Mouse (Mus musculus): ENCODE data around the gene Rnf113a2.
A peak's percentile ranks its signal among the peaks of the same experiment; 100 is the strongest.

Gene Rnf113a2

DNA sequence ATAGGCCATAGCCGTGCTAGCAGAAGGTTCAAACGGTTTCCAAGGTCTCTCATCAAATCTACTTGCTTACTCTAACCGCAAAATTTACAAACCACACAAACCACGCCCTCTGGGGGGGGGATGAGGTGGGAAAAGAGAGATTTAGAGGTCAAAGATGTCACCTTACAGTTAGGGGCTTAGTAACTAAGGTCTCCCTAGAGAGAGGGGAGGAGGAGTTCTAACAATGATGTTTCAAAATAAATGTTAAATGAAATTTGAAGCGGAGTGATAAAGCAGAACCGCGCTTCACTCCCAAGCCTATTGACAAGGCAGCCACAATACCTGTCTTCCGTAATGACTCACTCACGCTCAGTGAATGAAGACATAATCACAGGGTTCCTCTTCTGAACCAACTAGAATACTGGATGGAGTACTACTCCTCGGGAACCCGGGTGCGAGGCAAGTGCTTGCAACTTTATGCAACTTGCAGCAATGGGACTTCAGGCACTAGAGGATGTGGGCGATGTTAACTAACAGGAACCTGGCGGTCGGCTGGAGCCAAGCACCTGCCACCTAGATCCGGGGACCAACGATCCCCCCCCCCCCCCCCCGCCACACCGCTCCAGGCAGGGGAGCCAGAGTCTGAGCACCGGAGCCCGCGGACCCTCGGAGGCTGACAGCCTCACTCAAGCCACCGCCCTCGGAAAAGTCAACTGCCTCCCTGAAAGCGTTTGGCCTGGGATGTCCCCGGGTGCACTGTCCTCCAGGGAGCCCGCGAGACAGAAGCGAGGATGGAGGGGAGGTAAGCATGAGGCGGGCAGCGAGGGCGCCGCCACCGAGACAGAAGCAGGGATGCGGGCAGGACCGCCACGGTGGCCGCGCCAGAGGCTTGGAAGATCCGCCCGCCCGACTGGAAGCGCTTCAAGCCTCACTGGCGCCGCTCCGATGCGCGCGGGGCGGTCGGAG is 8.8 kb upstream of the Rnf113a2 start:
- DNase-seq (ENCODE audit: low read depth, low spot score): peak; percentile 87

DNA sequence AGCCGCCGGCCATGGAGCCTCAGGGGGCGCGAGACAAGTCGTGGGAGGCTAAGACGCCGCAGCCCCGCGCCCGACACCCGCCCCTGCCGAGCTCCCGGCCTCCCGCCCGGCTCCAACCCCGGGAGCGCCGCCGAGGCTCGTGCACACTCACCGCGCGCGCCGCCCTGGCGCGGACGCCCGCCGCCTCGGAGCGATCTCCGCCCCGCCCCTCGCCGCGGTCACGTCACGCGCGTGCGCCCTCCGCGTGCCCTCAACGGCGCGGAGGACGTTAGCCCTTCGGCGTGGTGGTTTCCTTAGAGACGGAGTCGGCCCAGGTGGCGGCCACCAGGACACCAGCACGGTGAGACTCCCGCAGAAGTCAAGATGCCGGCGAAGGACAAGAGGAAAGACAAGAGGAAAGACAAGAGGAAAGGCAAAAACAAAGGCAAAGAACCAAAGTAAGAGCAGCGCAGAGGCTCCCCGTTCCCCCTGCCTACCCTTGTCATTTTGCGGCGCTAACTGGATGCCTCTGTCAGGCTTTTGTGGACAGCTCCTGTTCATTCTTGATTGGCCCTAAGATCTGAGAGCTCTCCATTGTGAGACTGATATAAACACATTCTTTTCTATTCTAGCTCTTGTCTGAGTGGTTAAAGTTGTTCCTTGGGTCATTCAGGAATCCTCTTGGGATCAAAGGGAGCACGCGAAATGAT is 8.0 kb upstream of the Rnf113a2 start, which contains the start of the genes Entpd5 and Bbof1:
Gene Entpd5, minus strand, starts transcription at position 211 of the 689 bp plus-strand sequence.
Gene Bbof1, plus strand, starts transcription at position 253 of the 689 bp plus-strand sequence.
- DNase-seq (ENCODE audit: low read depth, low spot score): peak; percentile 92

DNA sequence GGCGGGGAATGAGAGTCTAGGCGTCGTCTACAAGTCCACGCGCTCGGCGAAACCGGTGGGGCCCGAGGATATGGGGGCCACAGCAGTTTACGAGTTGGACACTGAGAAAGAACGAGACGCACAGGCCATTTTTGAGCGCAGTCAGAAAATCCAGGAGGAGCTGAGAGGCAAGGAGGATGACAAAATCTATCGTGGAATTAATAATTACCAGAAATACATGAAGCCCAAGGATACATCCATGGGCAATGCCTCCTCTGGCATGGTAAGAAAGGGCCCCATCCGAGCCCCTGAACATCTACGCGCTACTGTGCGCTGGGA is 568 bp downstream of the Rnf113a2 start:
- DNase-seq (ENCODE audit: low read depth, low spot score): no peak

DNA sequence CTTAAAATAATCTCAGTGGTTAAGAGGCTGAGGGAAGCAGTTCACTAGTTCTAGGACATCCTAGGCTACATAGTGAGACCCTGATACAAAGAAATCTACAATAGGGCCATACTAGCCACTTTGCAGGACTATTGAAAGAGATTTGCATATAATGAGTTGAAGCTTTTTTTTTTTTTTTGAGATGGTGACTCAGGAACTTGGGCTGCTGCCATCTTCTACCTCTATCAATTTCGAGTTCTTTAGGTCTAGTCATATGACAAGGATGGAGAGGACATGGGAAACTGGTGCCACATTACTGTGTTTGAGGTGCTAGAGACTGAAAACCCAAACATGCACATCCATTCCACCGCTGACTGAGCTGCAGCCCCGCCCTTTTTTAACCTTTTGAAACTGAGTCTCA is 7.0 kb downstream of the Rnf113a2 start:
- DNase-seq (ENCODE audit: low read depth, low spot score): no peak

DNA sequence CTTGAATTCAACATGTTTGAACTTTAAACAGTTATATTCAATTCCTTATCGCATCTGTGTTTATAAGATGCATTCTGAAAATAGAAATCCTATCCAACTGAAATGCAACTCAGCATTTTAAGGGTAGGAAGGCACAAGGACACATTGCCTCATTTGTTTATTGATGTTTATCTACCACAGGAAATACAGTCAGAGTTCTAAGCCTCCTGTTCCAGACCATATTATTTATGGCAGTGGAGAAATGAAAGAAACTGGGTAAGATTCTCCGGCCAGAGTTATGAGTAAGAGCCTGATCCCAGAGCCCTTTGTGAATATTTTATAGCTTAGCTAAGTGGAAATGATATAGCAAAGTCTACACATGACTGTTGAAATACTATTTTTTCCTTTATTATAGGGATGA is 12.8 kb downstream of the Rnf113a2 start:
- no peak for DNase-seq (ENCODE audit: low read depth, low spot score)

DNA sequence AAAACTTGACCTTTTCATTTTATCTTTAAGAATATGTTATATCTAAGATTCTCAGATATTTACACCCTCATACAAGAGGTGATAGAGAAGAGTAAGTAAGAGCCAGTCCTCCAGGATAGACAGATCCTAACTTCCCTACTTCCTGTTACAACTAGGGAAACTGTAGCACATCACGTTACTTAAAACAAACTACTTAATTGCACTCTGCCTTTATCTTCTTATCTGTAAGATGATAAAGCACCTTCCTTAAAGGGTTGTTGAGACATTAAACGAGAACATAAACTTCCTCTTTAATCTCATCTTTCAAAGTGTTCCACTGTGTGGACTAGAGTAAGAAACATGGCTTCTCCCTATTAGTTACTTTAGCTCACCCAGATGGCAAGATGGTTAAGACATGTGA is 21.7 kb downstream of the Rnf113a2 start:
- no peak for DNase-seq (ENCODE audit: low read depth, low spot score)

DNA sequence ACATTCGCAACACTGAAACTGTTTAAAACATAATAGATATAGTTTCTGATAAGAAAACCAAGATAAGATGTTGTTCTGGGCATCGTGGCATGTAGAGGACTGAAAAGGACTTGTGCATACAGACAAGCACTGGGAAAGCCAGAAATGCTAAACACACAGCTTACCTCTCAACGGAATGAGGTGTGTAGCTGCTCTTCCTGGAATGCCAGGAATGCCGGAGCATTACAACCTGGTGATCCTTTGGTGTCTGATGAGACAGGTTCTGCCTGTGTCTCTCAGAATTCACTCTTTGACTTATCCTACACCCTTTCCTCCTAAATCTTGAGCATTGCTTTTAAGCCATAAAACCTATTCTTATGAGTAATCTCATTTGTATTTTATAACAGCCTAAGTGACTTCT is 25.5 kb downstream of the Rnf113a2 start:
- DNase-seq (ENCODE audit: low read depth, low spot score): no peak

DNA sequence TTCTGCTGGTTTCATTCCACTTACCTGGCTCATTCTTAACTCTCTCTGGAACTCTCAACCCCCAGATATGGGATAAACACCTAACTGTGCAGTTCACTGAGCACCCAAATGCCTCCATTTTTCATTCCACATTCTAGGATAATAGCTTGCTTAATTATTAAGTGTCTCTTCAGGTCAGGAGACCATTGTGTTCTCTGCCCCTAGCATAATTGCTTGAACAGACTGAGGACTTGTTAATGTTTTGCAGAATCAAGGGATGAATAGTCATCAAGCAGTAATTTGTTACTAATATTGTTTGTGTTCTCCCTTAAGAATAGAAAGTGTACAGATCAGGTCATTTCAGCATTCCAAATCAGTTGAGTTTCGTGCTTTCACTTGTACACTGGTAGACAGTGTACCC is 30.4 kb downstream of the Rnf113a2 start:
- DNase-seq (ENCODE audit: low read depth, low spot score): no peak

DNA sequence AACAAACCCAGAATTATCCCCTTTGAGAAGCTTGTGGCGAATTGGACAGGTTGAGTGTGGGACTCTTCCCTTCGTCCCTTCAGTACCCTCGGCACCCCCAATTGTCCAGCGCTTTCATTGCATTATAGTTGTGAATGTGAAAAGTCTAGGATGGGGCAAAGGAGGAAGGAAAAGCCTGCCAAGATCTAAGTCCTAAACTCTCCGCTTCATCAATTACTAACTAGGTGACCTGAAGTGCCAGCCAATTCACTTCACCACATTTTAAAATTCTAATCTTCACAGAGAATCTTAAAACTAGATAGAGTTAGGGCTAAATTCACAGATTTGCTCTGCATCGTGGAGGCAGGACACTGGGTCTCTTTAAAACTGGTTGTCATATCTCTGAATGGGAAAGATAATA is 31.2 kb downstream of the Rnf113a2 start:
- no peak for DNase-seq (ENCODE audit: low read depth, low spot score)

DNA sequence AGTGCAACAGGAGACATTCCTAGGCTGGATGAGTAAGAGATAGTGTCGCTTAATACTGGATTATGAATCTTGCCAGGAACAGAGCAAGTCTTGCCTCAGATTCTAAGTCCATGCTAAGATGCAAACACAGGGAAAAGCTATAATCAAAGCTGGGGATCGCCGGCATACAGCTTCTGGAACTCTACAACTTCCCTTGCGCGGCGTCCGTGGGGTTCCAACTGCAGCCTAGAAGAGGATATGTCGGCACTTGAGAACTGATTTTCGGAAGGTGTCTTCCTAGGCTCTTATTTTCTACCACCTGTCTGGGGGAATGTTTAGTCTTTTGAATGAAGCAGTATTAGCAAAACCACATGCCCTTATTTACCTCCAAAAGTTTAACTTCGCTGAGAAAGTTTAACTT is 32.9 kb downstream of the Rnf113a2 start:
- DNase-seq (ENCODE audit: low read depth, low spot score): no peak

DNA sequence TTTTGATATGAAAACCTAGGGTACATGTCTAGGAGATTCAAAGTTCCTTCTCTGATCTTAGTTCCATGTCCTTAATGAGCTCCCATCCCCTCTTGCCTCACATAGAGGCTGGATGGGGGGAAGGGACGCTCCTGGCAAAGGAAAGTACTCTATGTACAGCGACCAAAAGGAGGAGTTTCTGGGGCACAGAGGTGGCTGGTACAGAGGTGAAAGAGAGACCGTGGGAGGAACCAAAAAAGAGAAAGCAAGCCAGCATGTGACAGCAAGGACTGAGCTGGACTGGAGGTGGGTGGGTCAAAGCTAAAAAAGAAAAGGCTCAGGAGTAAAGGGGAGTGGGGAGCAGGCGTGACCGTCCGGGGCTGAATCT is 33.3 kb downstream of the Rnf113a2 start:
- DNase-seq (ENCODE audit: low read depth, low spot score): no peak

DNA sequence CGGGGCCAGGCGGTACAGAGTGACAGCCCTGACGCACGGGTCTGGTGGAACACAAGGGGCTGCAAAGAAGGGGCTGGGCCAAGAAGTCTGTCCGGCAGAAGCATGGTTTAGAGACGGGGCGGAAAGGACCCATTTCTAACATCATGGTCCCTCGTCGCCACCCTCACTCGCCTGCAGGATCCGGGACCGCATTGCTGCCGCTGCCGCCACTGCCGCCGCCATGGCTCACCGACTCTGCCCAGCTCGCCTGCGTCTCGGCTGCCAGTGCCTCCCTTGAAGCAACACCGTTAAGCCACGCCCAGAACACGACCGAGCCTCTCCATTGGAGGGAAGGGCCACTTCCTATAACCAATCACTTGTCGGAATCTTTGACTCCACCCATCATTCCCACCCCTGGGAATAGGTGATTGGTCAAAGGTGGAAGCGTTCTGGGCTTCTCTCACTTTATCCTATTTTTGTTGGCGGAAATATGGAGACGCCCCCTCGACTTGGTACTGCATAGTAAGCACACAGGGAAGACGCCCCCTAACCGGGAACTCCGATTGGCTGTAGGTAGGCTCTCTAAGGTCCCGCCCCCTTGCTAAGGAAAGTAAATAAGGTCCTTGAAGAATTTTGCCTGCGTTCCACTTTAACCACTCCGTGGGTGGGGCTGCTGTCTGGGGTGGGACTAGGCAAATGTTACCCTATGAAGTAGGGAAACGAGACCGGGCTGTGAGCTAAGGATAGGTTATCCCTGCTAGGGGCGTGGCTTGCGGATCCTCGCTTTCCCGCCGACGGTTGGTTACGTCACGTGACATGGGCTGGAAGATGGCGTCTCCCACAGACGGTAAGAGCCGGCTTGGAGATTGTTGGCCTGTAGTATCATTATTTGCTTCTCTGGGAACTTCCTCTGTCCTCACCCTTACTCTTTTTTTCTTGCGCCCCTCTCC is 34.0 kb downstream of the Rnf113a2 start, which contains the start of the genes Aldh6a1 and Lin52:
Gene Aldh6a1, minus strand, starts transcription at position 287 of the 929 bp plus-strand sequence.
Gene Lin52, plus strand, starts transcription at position 705 of the 929 bp plus-strand sequence.
- DNase-seq (ENCODE audit: low read depth, low spot score): peak; percentile 99

DNA sequence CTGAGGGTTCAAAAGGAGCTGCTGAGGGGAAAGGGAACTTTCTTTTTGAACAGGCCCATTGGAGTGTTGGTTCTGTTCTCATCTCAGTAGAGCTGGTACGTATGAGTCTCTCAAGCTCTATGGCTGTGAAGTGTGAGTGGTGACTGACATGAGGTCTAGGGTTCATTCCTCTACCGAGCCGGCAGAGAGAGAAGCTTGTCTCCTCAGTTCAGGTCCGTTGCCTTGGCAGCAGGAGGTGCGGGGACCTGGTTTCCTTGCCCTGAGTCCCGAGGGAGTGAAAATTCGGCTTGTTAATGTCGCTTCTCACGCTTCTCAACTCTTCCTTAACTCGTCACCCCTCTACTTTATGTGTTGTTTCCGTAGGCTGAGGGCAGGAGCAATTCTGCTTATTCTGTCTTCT is 34.8 kb downstream of the Rnf113a2 start:
- no peak for DNase-seq (ENCODE audit: low read depth, low spot score)

DNA sequence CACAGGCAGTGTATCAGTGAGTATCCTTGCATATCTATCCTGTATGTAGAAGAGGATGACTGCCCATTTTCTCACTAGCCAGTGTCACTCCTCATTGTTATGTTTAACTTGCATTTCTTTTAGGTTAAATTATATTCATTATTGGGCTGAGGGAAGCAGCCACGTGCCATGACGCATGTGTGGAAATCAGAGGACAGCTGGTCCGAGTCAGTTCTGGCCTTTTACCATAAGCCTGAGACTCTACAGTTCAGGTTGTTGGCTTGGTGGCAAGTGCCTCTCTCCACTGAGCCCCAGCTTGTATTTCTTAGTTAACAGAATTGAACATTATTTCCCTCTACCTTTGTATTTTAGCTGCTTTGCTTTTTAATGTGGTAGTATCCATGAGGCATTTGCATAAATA is 39.9 kb downstream of the Rnf113a2 start:
- no peak for DNase-seq (ENCODE audit: low read depth, low spot score)

DNA sequence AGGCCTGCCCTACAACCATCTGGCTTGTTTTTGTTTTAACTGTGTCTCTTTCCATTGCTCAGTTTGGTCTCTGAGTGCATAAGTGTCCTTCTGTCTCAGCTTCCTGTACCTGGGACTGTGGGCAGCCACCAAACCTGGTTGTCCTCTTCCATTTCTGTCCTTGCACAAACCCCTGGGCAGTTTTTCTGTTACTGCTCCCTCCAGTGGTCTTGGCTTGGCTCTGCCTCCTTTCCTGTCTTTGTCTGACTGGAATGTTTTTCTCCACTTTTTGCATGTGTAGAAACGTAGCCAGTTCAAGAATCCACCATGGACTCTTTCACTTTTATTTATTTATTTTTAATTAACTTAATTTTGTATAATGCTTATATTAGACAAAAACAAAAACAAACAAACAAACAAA is 42.8 kb downstream of the Rnf113a2 start:
- no peak for DNase-seq (ENCODE audit: low read depth, low spot score)

DNA sequence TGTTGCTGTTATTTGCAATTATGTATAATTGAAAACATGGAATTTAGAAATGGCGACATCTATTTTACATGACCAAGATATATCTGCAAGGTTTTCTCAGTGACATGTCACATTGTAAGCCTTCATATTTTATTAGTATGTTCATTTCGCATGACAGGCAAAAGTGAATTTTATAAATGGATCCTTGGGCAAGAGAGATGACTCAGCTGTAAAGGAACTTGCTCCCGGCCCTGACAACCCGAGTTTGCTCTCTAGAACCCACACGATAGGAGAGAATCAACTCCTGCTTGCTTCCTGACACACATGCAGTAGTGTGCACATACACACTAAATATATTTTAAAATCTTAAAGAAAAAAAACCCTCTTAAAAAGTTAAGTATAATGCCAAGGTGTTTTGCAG is 44.4 kb downstream of the Rnf113a2 start:
- no peak for DNase-seq (ENCODE audit: low read depth, low spot score)

DNA sequence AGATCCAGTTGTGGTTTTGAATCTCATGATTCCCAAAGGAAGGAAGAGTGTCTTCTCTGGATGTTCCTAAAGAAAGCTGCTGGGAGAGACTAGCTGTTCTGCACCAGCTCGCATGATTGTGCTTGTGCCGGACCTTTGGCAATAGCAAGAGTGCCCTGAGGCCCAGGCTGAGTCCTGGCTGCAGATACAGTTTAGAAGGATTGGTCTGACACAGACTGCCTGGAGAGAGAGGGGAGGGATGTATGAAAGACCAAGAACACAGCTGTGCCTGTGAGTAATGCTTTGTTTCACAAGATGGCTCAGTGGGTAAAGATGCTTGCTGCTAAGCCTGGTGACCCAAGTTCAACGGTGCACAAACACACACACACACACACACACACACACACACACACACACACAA is 45.9 kb downstream of the Rnf113a2 start:
- DNase-seq (ENCODE audit: low read depth, low spot score): no peak

Measured in CD4-positive helper T cell, adult 2 months (primary cell).